Mouse (Mus musculus): ENCODE measurements around the gene Gm10964.

GRCm38 (mm10) chr3:103729850-103730249 lies 9.3 kb upstream of the Gm10964 start:
- TF ChIP-seq POLR2A (IDR thresholded peaks at IDR 0.05; ENCODE audit: extremely low read depth, insufficient read depth, low read length) (no peak), CTCF (IDR thresholded peaks at IDR 0.05; ENCODE audit: extremely low read depth, insufficient read depth, low read length) (no peak)
